In genomic region chr7:138846502-138846991, GRCm38 (mm10) we compare ENCODE assay signal across 8 mouse cellular contexts. TPM values are rescaled to one million over a fixed set of nuclear protein-coding genes. Genes with fewer than 3 reads are reported as not detected.
A peak's percentile ranks its signal among the peaks of the same experiment; 100 is the strongest.
DNase-seq lines count a peak whose midpoint lies in the region; ATAC-seq lines count a peak whose summit lies in the region.

No protein-coding gene starts in this region.

- peaks cover 3% of the 10 kb centered on the region; the same call in 1 of the 2 replicates for H3K36me3 ChIP-seq in hindbrain, embryonic 12.5 days

- WGBS in hindbrain, embryonic 12.5 days: under 1% methylated on average over 57 of the region's 61 CpGs

- H3K4me2 ChIP-seq in hindbrain, embryonic 12.5 days (replicated peaks): peak overlapping the region; percentile 92

- peaks cover 62% of the 10 kb centered on the region for H3K4me1 ChIP-seq in hindbrain, embryonic 12.5 days

- peak overlapping the region; percentile 95 for H3K9ac ChIP-seq in hindbrain, embryonic 12.5 days

- peak overlapping the region; percentile 94 for H3K27ac ChIP-seq in hindbrain, embryonic 12.5 days

- no peaks in the 10 kb centered on the region for H3K27me3 ChIP-seq in hindbrain, embryonic 12.5 days

- no peaks in the 10 kb centered on the region for H3K9me3 ChIP-seq in hindbrain, embryonic 12.5 days (replicated peaks)

- H3K4me3 ChIP-seq in hindbrain, embryonic 12.5 days: peak overlapping the region; percentile 93

- intact Hi-C loops in heart, postnatal 14 days (cut with DNase I): loop anchor here (5.0 kb wide), 1 partner anchor 61 kb away; the partner anchor contains the start of gene Bnip3

- peak; percentile 84 for ATAC-seq in hindbrain, embryonic 12.5 days (ENCODE audit: low FRiP score)

- peak; percentile 37 for DNase-seq in heart, adult 8-10 months (ENCODE audit: low spot score)
- DNase-seq in heart, postnatal 14 days: no peak
- peak; percentile 20 for DNase-seq in urinary bladder, postnatal 10 days (ENCODE audit: low spot score)
- DNase-seq in urinary bladder, postnatal 25 days (ENCODE audit: low spot score): no peak
- DNase-seq in lung, postnatal 25 days (ENCODE audit: low spot score): peak; percentile 54
- DNase-seq in adipocyte (ENCODE audit: low spot score): no peak
- DNase-seq in left cerebral cortex, adult 18-20 months (ENCODE audit: low spot score in 2 of 2): no peak

RNA-seq across cellular contexts. Expression of gene Mapk1ip1, which starts 0.5 kb away (rescaled TPM):
- 10 to 100 TPM; 16.6 to 26.6 (median 20.8) TPM for total RNA-seq in heart, adult 8-10 months (2022)
- 10 to 100 TPM; 21.4 to 23.9 TPM for total RNA-seq in heart, postnatal 14 days (2021)
- polyA plus RNA-seq in hindbrain, embryonic 12.5 days (2016; fragmentation: Nextera tagmentation; extraction: Ambion mirVana): 16.3 and 16.7 TPM in 2 replicates
- 10 to 100 TPM; 38.9 to 41.1 TPM for total RNA-seq in left cerebral cortex, adult 18-20 months (2021)

RNA-seq across cellular contexts. Expression of gene Ppp2r2d, which starts 0.7 kb away (rescaled TPM):
- total RNA-seq in heart, adult 8-10 months (2022): 10 to 100 TPM; 35.5 to 40.4 (median 37.9) TPM
- 10 to 100 TPM; 44.8 to 46.9 TPM for total RNA-seq in heart, postnatal 14 days (2021)
- 69.8 and 70.2 TPM in 2 replicates for polyA plus RNA-seq in hindbrain, embryonic 12.5 days (2016; fragmentation: Nextera tagmentation; extraction: Ambion mirVana)
- total RNA-seq in left cerebral cortex, adult 18-20 months (2021): 10 to 100 TPM; 73.4 to 75.4 TPM

Comparison
In these comparisons a context has a peak if more than half of its experiments do, and no peak if none do; other contexts are left out.
1. DNase-seq: peak in heart, adult 8-10 months (single experiment), urinary bladder, postnatal 10 days (single experiment) and lung, postnatal 25 days (single experiment); none in heart, postnatal 14 days (0 of 2), urinary bladder, postnatal 25 days (single experiment), adipocyte (single experiment) and left cerebral cortex, adult 18-20 months (0 of 2).